Mouse (Mus musculus): Measurements from ENCODE around the gene Mindy2.
A peak's percentile ranks its signal among the peaks of the same experiment; 100 is the strongest.

Gene Mindy2

GRCm38 (mm10) chr9:70657013-70657967 is at the start of gene Mindy2:
Gene Mindy2 (minus strand): TSS chr9:70657174.
- peak; percentile 99 for DNase-seq

GRCm38 (mm10) chr9:70706444-70706843 is 49.5 kb upstream of the Mindy2 start:
- DNase-seq = no peak

GRCm38 (mm10) chr9:70703597-70704203 is 46.7 kb upstream of the Mindy2 start:
- no peak for DNase-seq

DNA sequence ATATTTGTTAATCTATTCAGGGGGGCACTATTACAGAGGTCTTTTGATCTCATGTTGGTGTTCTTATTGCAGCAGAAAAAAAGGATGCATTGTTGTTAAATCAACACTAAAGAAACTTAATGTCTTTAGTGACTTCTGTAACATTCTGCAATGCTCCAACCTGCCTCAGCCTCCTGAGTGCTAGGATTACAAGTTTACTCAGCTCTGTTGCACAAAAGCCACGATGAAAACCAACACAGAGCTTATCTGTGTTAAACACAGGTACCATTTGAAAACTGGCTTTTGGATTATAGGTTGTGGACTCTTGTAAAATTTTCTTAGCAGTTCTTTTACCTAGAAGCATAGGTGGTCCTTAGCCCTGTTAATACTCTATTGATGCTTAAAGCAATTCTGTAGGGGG is 41.1 kb upstream of the Mindy2 start:
- DNase-seq = no peak

DNA sequence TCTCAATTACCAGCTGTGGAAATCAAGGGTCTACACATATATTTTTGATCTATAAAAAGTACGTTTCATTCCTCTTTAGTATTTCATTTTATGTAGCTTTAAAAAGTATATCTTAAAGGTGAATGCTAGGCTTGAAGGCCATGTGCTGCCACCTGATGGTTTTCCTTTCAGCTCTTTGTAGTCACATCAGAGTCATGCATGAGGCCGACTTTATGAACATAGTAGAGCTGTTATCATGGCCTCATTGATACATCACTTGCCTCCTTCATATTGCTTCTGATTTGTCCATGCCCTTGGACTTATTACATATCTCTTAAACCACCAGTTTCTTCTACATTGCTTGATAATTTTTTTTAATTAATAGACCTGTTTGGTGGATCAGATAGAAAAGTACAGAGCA is 38.7 kb upstream of the Mindy2 start:
- no peak for DNase-seq

- DNase-seq = no peak
Observed at GRCm38 (mm10) chr9:70691772-70692693, 35.1 kb upstream of the Mindy2 start.

GRCm38 (mm10) chr9:70690579-70690978 is 33.6 kb upstream of the Mindy2 start:
- no peak for DNase-seq

DNA sequence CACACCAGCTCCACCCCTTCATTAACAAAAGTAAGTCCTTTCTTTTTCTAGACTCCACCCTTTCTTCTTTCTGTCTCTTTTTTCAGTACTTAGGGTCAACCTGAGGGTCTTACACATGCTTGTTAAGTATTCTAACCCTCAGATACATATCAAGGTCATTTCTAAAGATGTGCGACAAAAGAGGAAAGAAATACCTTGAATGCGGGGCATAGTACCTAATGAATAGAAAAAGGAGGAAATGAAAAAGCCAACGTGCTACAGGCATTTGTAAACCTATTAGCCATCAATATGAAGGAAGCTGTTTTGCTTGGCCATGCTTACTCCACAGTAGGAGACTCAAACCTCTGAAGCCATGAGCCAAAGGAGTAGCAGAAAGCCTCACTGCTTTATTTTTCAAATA is 33.0 kb upstream of the Mindy2 start:
- DNase-seq = peak in 1 of 2 experiments; percentile 12

DNA sequence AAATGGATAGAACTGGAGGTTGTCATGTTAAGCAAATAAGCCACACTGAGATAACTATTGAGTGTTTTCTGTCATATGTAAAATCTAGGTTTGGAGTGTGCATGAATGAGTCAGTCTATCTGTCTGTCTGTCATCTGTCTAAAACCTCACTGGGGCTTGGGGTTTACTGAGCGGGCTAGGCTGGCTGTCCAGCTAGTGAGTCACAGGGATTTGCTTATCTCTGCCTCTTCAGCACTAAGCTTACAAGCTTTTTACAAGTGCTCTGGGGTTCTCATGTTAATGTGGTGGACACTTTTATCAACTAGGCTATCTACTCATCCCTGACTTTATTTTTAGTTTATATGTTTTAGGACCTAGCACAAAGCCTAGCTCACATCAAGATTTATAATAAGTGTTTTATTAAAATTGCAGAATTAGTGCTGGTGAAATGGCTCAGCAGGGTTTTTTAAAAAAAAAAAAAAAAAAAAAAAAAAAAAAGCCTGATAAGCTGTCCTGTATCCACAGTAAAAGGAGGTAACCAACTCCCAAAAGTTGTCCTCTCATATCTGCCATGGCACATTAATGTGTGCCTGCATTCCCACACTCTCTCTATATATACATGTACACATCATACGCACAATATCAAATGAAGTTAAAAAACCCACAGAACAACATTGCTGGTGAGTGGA is 31.5 kb upstream of the Mindy2 start:
- no peak for DNase-seq

DNA sequence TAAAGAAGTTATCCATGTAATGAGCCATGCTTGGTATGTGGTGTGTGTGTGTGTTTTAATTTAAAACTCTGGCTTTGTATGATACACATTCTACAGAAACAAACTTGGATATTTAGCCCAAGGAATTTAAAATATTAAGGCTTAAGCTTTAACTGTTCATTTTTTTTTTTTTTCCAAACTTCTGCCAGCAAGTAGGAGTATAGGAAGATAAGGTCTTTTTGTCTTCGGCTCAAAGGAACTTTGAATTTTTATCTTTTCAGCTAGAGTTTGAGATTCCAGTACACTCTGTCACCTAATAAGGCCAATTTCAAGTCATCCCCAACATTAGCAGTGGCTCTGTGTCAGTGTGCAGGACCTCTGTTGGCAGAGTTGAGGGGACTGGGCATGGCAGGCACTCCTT is 25.2 kb upstream of the Mindy2 start:
- no peak for DNase-seq

DNA sequence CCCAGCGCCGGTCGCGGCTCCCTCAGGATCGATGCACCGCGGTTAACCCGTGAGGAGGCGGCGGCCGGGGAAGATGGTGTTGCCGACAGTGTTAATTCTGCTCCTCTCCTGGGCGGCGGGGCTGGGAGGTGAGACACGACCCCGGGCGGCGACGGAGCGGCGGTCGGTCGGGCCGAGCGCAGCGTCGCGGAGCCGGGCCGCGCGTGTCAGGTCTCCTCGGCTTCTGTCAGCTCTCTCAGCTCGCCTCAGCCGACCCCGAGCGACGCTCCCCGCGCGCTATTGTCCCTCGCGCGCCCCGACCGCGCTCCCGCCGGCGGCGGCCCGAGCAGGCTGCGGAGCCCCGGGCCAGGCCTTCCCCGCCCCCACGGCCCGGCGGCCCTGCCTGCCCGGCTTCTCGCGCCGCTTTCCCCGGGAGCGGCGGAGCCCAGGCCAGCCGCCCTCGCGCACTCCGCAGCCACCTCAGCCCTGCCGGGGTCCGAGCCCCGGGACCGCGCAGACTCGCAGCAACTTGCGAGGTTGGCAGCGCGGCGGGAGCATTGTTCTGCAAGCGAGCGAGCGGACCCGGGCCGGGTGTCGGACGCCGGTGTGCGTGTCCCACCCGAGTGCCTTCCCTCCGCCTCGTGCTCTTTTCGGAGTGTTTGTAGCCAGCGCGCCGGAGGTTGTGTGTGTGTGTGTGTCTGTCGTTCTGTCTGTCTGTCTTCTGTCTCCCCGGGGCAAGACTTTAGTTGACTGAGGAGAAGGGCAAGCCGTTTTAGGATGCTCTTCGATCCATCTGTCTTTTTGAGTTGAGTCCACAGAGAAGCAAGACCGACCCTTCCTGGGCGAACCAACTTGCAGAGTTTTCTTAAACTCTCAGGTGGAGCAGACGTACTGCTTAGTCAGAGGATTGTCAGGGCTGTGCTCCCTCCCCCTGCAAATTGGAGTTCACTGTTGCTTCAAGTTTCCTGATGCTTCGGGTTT is 22.4 kb upstream of the Mindy2 start:
- DNase-seq = peak; percentile 58 to 66

DNA sequence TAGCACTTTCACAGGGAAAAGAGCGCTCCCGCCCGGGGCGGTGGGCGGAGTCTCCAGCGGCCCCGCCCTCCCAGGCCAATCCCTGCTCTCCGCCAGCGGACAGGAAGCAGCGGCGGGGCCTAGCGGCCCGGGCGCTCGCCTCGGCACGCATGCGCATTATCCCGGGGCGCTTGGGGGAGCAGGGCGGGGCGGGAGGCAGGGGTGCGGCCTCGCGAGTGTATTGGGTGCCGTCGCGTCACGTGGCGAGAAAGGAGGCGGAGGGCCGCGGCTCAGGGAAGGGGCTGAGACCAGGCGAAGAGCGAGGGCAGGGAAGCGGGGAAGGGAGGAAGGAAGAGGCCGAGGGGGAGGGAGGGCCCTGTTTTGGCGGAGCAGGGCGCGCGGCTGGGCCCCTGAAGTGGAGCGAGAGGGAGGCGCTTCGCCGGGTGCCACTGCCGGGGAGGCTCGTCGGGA is 21.7 kb upstream of the Mindy2 start, which contains the start of gene Adam10:
TSS of gene Adam10 (plus strand) at position 316 of the 450 bp plus-strand sequence.
- DNase-seq = peak; percentile 97 to 98

GRCm38 (mm10) chr9:70675961-70676360 is 19.0 kb upstream of the Mindy2 start:
- DNase-seq = no peak

GRCm38 (mm10) chr9:70675117-70675516 is 18.1 kb upstream of the Mindy2 start:
- no peak for DNase-seq

GRCm38 (mm10) chr9:70673656-70674055 is 16.7 kb upstream of the Mindy2 start:
- DNase-seq = no peak

GRCm38 (mm10) chr9:70671772-70672579 is 15.0 kb upstream of the Mindy2 start:
- DNase-seq = peak; percentile 32 to 33

- DNase-seq = peak; percentile 66 to 71
Observed at GRCm38 (mm10) chr9:70671278-70671677, 14.3 kb upstream of the Mindy2 start.

- DNase-seq = no peak
Observed at GRCm38 (mm10) chr9:70670381-70670780, 13.4 kb upstream of the Mindy2 start.

GRCm38 (mm10) chr9:70669197-70669596 is 12.2 kb upstream of the Mindy2 start:
- DNase-seq = no peak

GRCm38 (mm10) chr9:70668048-70668447 is 11.1 kb upstream of the Mindy2 start:
- DNase-seq = peak; percentile 47 to 53
